10 mouse cellular contexts compared by ENCODE assay signal in the genomic region with DNA sequence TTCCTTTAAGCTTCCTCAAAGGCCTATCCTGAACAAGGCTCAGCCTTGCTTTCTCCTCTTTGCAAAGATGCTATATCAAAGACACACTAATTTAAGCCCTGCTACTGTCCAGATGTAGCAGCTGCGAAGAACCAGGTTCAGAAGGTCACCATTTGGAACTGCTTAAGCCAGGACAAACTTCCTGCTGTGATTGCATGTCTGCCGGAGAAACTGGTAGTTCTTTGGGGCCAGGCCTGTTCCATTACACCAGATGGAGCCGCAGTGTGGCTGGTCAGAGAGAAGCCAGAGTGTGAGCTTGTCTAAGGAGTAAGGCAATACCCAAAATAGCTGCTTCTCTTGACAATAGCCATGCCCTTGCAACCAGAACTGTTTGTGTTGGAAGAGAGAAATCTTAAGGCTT.
DNase-seq lines count a peak whose midpoint lies in the region; ATAC-seq lines count a peak whose summit lies in the region.
"Had no signal": no experiment of that assay in that cellular context is flagged by ENCODE, and none has a peak within 500 bp of the region (broad histone marks: within the 10 kb centered on the region; RNA-seq: fewer than 3 reads in every experiment).

No protein-coding gene starts in this region.

- peak; percentile 13 to 16 for DNase-seq in gastrocnemius, adult 8-10 months (ENCODE audit: low spot score in 2 of 2)
- DNase-seq in gastrocnemius, postnatal 10 days, result no peak
- DNase-seq in MN1 (ENCODE audit: low spot score), result peak; percentile 90
- peak; percentile 60 to 70 for DNase-seq in cerebellum, postnatal 36 days
- no peak for DNase-seq in ovary, postnatal 14 days (ENCODE audit: low spot score)
- no peak for DNase-seq in spleen, postnatal 14 days (ENCODE audit: low spot score in 2 of 2)
- DNase-seq in lung, postnatal 10 days, result no peak

- H3K27ac ChIP-seq in heart, embryonic 13.5 days (replicated peaks), result peak overlapping the region; percentile 92
- H3K27ac ChIP-seq: hindbrain, embryonic 15.5 days; limb, embryonic 15.5 days had no signal

- ATAC-seq in heart, embryonic 13.5 days (ENCODE audit: extremely low read depth, insufficient number of reproducible peaks, low FRiP score, low TSS enrichment), result no peak

- no peak overlapping the region for H3K4me2 ChIP-seq in heart, embryonic 13.5 days
- H3K4me2 ChIP-seq: hindbrain, embryonic 15.5 days; limb, embryonic 15.5 days had no signal

- H3K4me1 ChIP-seq in heart, embryonic 13.5 days, result peaks cover 80% of the 10 kb centered on the region

- no peaks in the 10 kb centered on the region for H3K36me3 ChIP-seq in heart, embryonic 13.5 days
- H3K36me3 ChIP-seq: hindbrain, embryonic 15.5 days; limb, embryonic 15.5 days had no signal

- H3K27me3 ChIP-seq in heart, embryonic 13.5 days (replicated peaks), result no peaks in the 10 kb centered on the region
- H3K27me3 ChIP-seq: hindbrain, embryonic 15.5 days; limb, embryonic 15.5 days had no signal

- no peak overlapping the region; the same call in 1 of the 2 replicates for H3K9ac ChIP-seq in heart, embryonic 13.5 days
- H3K9ac ChIP-seq: hindbrain, embryonic 15.5 days; limb, embryonic 15.5 days had no signal

- 11% methylated on average over 3 of the region's 3 CpGs for WGBS in heart, embryonic 13.5 days

- H3K4me3 ChIP-seq in heart, embryonic 13.5 days, result no peak overlapping the region
- H3K4me3 ChIP-seq: hindbrain, embryonic 15.5 days; limb, embryonic 15.5 days had no signal

- H3K9me3 ChIP-seq in heart, embryonic 13.5 days, result no peaks in the 10 kb centered on the region
- H3K9me3 ChIP-seq: hindbrain, embryonic 15.5 days; limb, embryonic 15.5 days had no signal

Comparison
In these comparisons a context has a peak if more than half of its experiments do, and no peak if none do; other contexts are left out.
1. DNase-seq: peak in gastrocnemius, adult 8-10 months (2 of 2), MN1 (single experiment) and cerebellum, postnatal 36 days (2 of 2); none in gastrocnemius, postnatal 10 days (single experiment), ovary, postnatal 14 days (single experiment), spleen, postnatal 14 days (0 of 2) and lung, postnatal 10 days (single experiment).